Mouse (Mus musculus): Measurements from ENCODE around the gene Gm17455.

Gm17455 gene

GRCm38 (mm10) chr10:60373543-60373936, 26.0 kb upstream of the Gm17455 start:
- no peak for DNase-seq (ENCODE audit: low spot score in 2 of 2)

- no peak for DNase-seq (ENCODE audit: low spot score in 2 of 2)
These were observed 25.5 kb upstream of the Gm17455 start for GRCm38 (mm10) chr10:60373937-60374578.

- DNase-seq (ENCODE audit: low spot score in 2 of 2) = no peak
These were observed 22.8 kb upstream of the Gm17455 start for GRCm38 (mm10) chr10:60376704-60377103.

- no peak for DNase-seq (ENCODE audit: low spot score in 2 of 2)
These were observed 20.0 kb upstream of the Gm17455 start for GRCm38 (mm10) chr10:60379419-60379957.

GRCm38 (mm10) chr10:60380229-60380628, 19.3 kb upstream of the Gm17455 start:
- DNase-seq (ENCODE audit: low spot score in 2 of 2) = no peak

- DNase-seq (ENCODE audit: low spot score in 2 of 2) = no peak
These were observed 18.2 kb upstream of the Gm17455 start for GRCm38 (mm10) chr10:60381142-60381925.

GRCm38 (mm10) chr10:60388332-60388731, 11.2 kb upstream of the Gm17455 start:
- no peak for DNase-seq (ENCODE audit: low spot score in 2 of 2)

- DNase-seq (ENCODE audit: low spot score in 2 of 2) = no peak
These were observed 10.1 kb upstream of the Gm17455 start for GRCm38 (mm10) chr10:60389447-60389865.

- no peak for DNase-seq (ENCODE audit: low spot score in 2 of 2)
These were observed 9.2 kb upstream of the Gm17455 start for GRCm38 (mm10) chr10:60390177-60390903.

GRCm38 (mm10) chr10:60390904-60391420, 8.6 kb upstream of the Gm17455 start:
- DNase-seq (ENCODE audit: low spot score in 2 of 2) = no peak

GRCm38 (mm10) chr10:60391661-60392060, 7.9 kb upstream of the Gm17455 start:
- no peak for DNase-seq (ENCODE audit: low spot score in 2 of 2)

GRCm38 (mm10) chr10:60394936-60395335, 4.6 kb upstream of the Gm17455 start:
- peak in 1 of 2 experiments; percentile 53 for DNase-seq (ENCODE audit: low spot score in 2 of 2)

GRCm38 (mm10) chr10:60395605-60396004, 3.9 kb upstream of the Gm17455 start:
- DNase-seq (ENCODE audit: low spot score in 2 of 2) = no peak

- no peak for DNase-seq (ENCODE audit: low spot score in 2 of 2)
These were observed 1.3 kb upstream of the Gm17455 start for GRCm38 (mm10) chr10:60398051-60398814.

GRCm38 (mm10) chr10:60400507-60401295, 1.2 kb downstream of the Gm17455 start:
- no peak for DNase-seq (ENCODE audit: low spot score in 2 of 2)

- peak in 1 of 2 experiments; percentile 39 for DNase-seq (ENCODE audit: low spot score in 2 of 2)
These were observed 6.1 kb downstream of the Gm17455 start for GRCm38 (mm10) chr10:60405460-60406177.

- DNase-seq (ENCODE audit: low spot score in 2 of 2) = peak in 1 of 2 experiments; percentile 68
These were observed 8.3 kb downstream of the Gm17455 start for GRCm38 (mm10) chr10:60407831-60408230.

- DNase-seq (ENCODE audit: low spot score in 2 of 2) = no peak
These were observed 12.3 kb downstream of the Gm17455 start for GRCm38 (mm10) chr10:60411794-60412193.

- no peak for DNase-seq (ENCODE audit: low spot score in 2 of 2)
These were observed 14.2 kb downstream of the Gm17455 start for GRCm38 (mm10) chr10:60413756-60414155.

- no peak for DNase-seq (ENCODE audit: low spot score in 2 of 2)
These were observed 17.5 kb downstream of the Gm17455 start for GRCm38 (mm10) chr10:60417041-60417440.
